Mouse (Mus musculus) intestine, embryonic 15.5 days (tissue): ENCODE measurements at regions not wholly inside any gene's neighbourhood (a gene's known extent, or its start where the extent isn't known, plus 50 kb on each side); places are given as distances from the start of the nearest gene placed in this dataset.

ENCODE experiments used
- ATAC-seq: fragments of 200-750 bp; cut with Nextera tagmentation; 2 replicates; pipeline ENCODE4 v1.8.0; 2017; ENCODE audit warnings: moderate TSS enrichment, moderate library complexity
- H3K27ac ChIP-seq: fragments of 300-500 bp; sonication (generic); 2 replicates; pipeline ENCODE4 v1.5.1; 2015; ENCODE audit warnings: mild to moderate bottlenecking, inconsistent platforms
- H3K27me3 ChIP-seq: fragments of 300-500 bp; sonication (generic); replicated peaks from 2 replicates; pipeline ENCODE4 v1.6.1; 2015; ENCODE audit warnings: inconsistent platforms
- H3K36me3 ChIP-seq: fragments of 300-500 bp; sonication (generic); 2 replicates; pipeline ENCODE4 v1.6.1; 2015; ENCODE audit warnings: inconsistent platforms
- H3K4me1 ChIP-seq: fragments of 300-500 bp; sonication (generic); replicated peaks from 2 replicates; pipeline ENCODE4 v1.6.1; 2015; ENCODE audit warnings: inconsistent platforms
- H3K4me2 ChIP-seq: fragments of 300-500 bp; sonication (generic); replicated peaks from 2 replicates; pipeline ENCODE4 v1.6.1; 2015; ENCODE audit warnings: mild to moderate bottlenecking, inconsistent platforms
- H3K4me3 ChIP-seq: fragments of 300-500 bp; sonication (generic); replicated peaks from 2 replicates; pipeline ENCODE4 v1.5.1; 2015; ENCODE audit warnings: inconsistent platforms
- H3K9ac ChIP-seq: fragments of 300-500 bp; sonication (generic); 2 replicates; pipeline ENCODE4 v1.6.1; 2015; ENCODE audit warnings: inconsistent platforms
- H3K9me3 ChIP-seq: fragments of 300-500 bp; sonication (generic); 2 replicates; pipeline ENCODE4 v1.6.1; 2016; ENCODE audit warnings: inconsistent platforms
- WGBS: fragments of 180-500 bp; shearing (Covaris S2); methylation state at CpG from one replicate; pipeline ENCODE4 v1.1.7; 2015; 5-methylcytosine and 5-hydroxymethylcytosine counted together

GRCm38 (mm10) chr14:61665815-61666214 is 58.6 kb downstream of the Kcnrg start:
- 72% methylated on average over 3 of the region's 3 CpGs for WGBS

GRCm38 (mm10) chr14:61673184-61673583 is 65.9 kb downstream of the Kcnrg start:
- H3K27ac ChIP-seq: no peak overlapping the region
- no peak for ATAC-seq
- no peaks in the 10 kb centered on the region for H3K27me3 ChIP-seq
- no peaks in the 10 kb centered on the region for H3K9me3 ChIP-seq
- H3K36me3 ChIP-seq: no peaks in the 10 kb centered on the region
- no peaks in the 10 kb centered on the region for H3K4me1 ChIP-seq
- no peak overlapping the region for H3K9ac ChIP-seq
- H3K4me3 ChIP-seq: no peak overlapping the region
- H3K4me2 ChIP-seq: no peak overlapping the region
- 62% methylated on average over 2 of the region's 2 CpGs for WGBS

More at GRCm38 (mm10) chr14:61665815-61666214, 58.6 kb downstream of the Kcnrg start:
- Histone ChIP-seq H3K9ac (no peak overlapping the region), H3K9me3 (no peaks in the 10 kb centered on the region), H3K27me3 (no peaks in the 10 kb centered on the region), H3K4me3 (no peak overlapping the region), H3K4me2 (no peak overlapping the region), H3K27ac (no peak overlapping the region), H3K4me1 (no peaks in the 10 kb centered on the region), H3K36me3 (no peaks in the 10 kb centered on the region)
- ATAC-seq: no peak

- Histone ChIP-seq H3K4me1 (peaks cover 5% of the 10 kb centered on the region; the same call in 1 of the 2 replicates), H3K9ac (no peak overlapping the region), H3K36me3 (no peaks in the 10 kb centered on the region), H3K27me3 (0 out of 2 replicates have a peak, but pooled peaks cover 4% of the 10 kb centered on the region), H3K4me2 (no peak overlapping the region), H3K27ac (no peak overlapping the region), H3K4me3 (no peak overlapping the region), H3K9me3 (no peaks in the 10 kb centered on the region)
- WGBS: 89% methylated on average over 1 of the region's 1 CpGs
- no peak for ATAC-seq
Measured at GRCm38 (mm10) chr14:61678107-61678506, 70.8 kb downstream of the Kcnrg start.

GRCm38 (mm10) chr14:61680818-61681707 is 73.8 kb downstream of the Kcnrg start:
- H3K36me3 ChIP-seq: no peaks in the 10 kb centered on the region
- H3K4me2 ChIP-seq: peak overlapping the region; percentile 97
- peak overlapping the region; percentile 75 for H3K4me3 ChIP-seq
- H3K27me3 ChIP-seq: peaks cover 9% of the 10 kb centered on the region; the same call in 1 of the 2 replicates
- H3K9ac ChIP-seq: peak overlapping the region; percentile 85
- H3K4me1 ChIP-seq: peaks cover 22% of the 10 kb centered on the region
- H3K9me3 ChIP-seq: no peaks in the 10 kb centered on the region
- H3K27ac ChIP-seq: peak overlapping the region; percentile 96
- under 1% methylated on average over 47 of the region's 50 CpGs for WGBS
- ATAC-seq: peak; percentile 82

- ATAC-seq: peak; percentile 84
- peak overlapping the region; percentile 85 for H3K9ac ChIP-seq
- peaks cover 29% of the 10 kb centered on the region for H3K4me1 ChIP-seq
- peaks cover 12% of the 10 kb centered on the region; the same call in 1 of the 2 replicates for H3K27me3 ChIP-seq
- peak overlapping the region; percentile 97 for H3K4me2 ChIP-seq
- peak overlapping the region; percentile 96 for H3K27ac ChIP-seq
- H3K36me3 ChIP-seq: no peaks in the 10 kb centered on the region
- H3K4me3 ChIP-seq: peak overlapping the region; percentile 75
- WGBS: under 1% methylated on average over 85 of the region's 90 CpGs
- H3K9me3 ChIP-seq: no peaks in the 10 kb centered on the region
Measured at GRCm38 (mm10) chr14:61681708-61682701, 74.7 kb downstream of the Kcnrg start.

GRCm38 (mm10) chr14:61682721-61683355 is 75.6 kb downstream of the Kcnrg start:
- H3K4me1 ChIP-seq: peaks cover 31% of the 10 kb centered on the region

GRCm38 (mm10) chr14:61683356-61683740 is 76.1 kb downstream of the Kcnrg start:
- WGBS: 12% methylated on average over 9 of the region's 9 CpGs
- H3K4me3 ChIP-seq: peak overlapping the region; percentile 75
- peaks cover 12% of the 10 kb centered on the region; the same call in 1 of the 2 replicates for H3K27me3 ChIP-seq
- ATAC-seq: no peak
- peak overlapping the region; percentile 85; the same call in 1 of the 2 replicates for H3K9ac ChIP-seq
- H3K9me3 ChIP-seq: no peaks in the 10 kb centered on the region
- H3K27ac ChIP-seq: peak overlapping the region; percentile 96; the same call in 1 of the 2 replicates
- H3K4me2 ChIP-seq: peak overlapping the region; percentile 97
- H3K36me3 ChIP-seq: no peaks in the 10 kb centered on the region
- peaks cover 31% of the 10 kb centered on the region for H3K4me1 ChIP-seq

More at GRCm38 (mm10) chr14:61682721-61683355, 75.6 kb downstream of the Kcnrg start:
- ATAC-seq: peak; percentile 66
- H3K9me3 ChIP-seq: no peaks in the 10 kb centered on the region
- H3K4me3 ChIP-seq: peak overlapping the region; percentile 75
- H3K4me2 ChIP-seq: peak overlapping the region; percentile 97
- peak overlapping the region; percentile 85 for H3K9ac ChIP-seq
- WGBS: under 1% methylated on average over 54 of the region's 54 CpGs
- H3K27ac ChIP-seq: peak overlapping the region; percentile 96
- peaks cover 12% of the 10 kb centered on the region; the same call in 1 of the 2 replicates for H3K27me3 ChIP-seq
- no peaks in the 10 kb centered on the region for H3K36me3 ChIP-seq

- Histone ChIP-seq H3K27ac (no peak overlapping the region), H3K36me3 (no peaks in the 10 kb centered on the region), H3K4me3 (no peak overlapping the region; the same call in 1 of the 2 replicates), H3K4me1 (peaks cover 31% of the 10 kb centered on the region), H3K9ac (no peak overlapping the region), H3K27me3 (peaks cover 14% of the 10 kb centered on the region), H3K4me2 (peak overlapping the region; percentile 97), H3K9me3 (no peaks in the 10 kb centered on the region)
- WGBS: 32% methylated on average over 19 of the region's 19 CpGs
- ATAC-seq: no peak
Measured at GRCm38 (mm10) chr14:61683791-61684411, 76.6 kb downstream of the Kcnrg start.

GRCm38 (mm10) chr14:61684473-61685230 is 77.4 kb downstream of the Kcnrg start:
- Histone ChIP-seq H3K4me1 (peaks cover 31% of the 10 kb centered on the region), H3K9ac (no peak overlapping the region), H3K4me3 (no peak overlapping the region; the same call in 1 of the 2 replicates), H3K36me3 (no peaks in the 10 kb centered on the region), H3K4me2 (peak overlapping the region; percentile 97), H3K27ac (no peak overlapping the region), H3K9me3 (no peaks in the 10 kb centered on the region), H3K27me3 (peaks cover 21% of the 10 kb centered on the region)
- 29% methylated on average over 26 of the region's 26 CpGs for WGBS
- no peak for ATAC-seq

GRCm38 (mm10) chr14:61685231-61685800 is 78.1 kb downstream of the Kcnrg start:
- ATAC-seq: no peak
- H3K9ac ChIP-seq: no peak overlapping the region
- WGBS: 27% methylated on average over 12 of the region's 12 CpGs
- peaks cover 28% of the 10 kb centered on the region for H3K27me3 ChIP-seq
- H3K4me1 ChIP-seq: peaks cover 31% of the 10 kb centered on the region
- no peaks in the 10 kb centered on the region for H3K9me3 ChIP-seq
- no peak overlapping the region for H3K4me3 ChIP-seq
- no peaks in the 10 kb centered on the region for H3K36me3 ChIP-seq
- H3K27ac ChIP-seq: no peak overlapping the region
- H3K4me2 ChIP-seq: no peak overlapping the region
